Mouse (Mus musculus) hindbrain, embryonic 13.5 days (tissue): ENCODE measurements around the gene Ncor2. TPM values are rescaled to one million over a fixed set of nuclear protein-coding genes. Genes with fewer than 3 reads are reported as not detected.

Experiments used
- ATAC-seq: fragments of 200-750 bp; cut with Nextera tagmentation; 2 replicates; pipeline ENCODE4 v1.8.0; 2017; ENCODE audit warnings: moderate TSS enrichment; ENCODE audit not compliant: low FRiP score
- H3K27ac ChIP-seq: fragments of 300-500 bp; sonication (generic); 2 replicates; pipeline ENCODE4 v1.5.1; 2015; ENCODE audit warnings: inconsistent platforms, mild to moderate bottlenecking, moderate library complexity
- H3K27me3 ChIP-seq: fragments of 300-500 bp; sonication (generic); 2 replicates; pipeline ENCODE4 v1.6.1; 2015; ENCODE audit warnings: mild to moderate bottlenecking, inconsistent platforms
- H3K36me3 ChIP-seq: fragments of 300-500 bp; sonication (generic); 2 replicates; pipeline ENCODE4 v1.6.1; 2015; ENCODE audit warnings: mild to moderate bottlenecking, inconsistent platforms
- H3K4me1 ChIP-seq: fragments of 300-500 bp; sonication (generic); replicated peaks from 2 replicates; pipeline ENCODE4 v1.6.1; 2015; ENCODE audit warnings: inconsistent platforms
- H3K4me2 ChIP-seq: fragments of 300-500 bp; sonication (generic); 2 replicates; pipeline ENCODE4 v1.6.1; 2015; ENCODE audit warnings: inconsistent platforms, mild to moderate bottlenecking, moderate library complexity
- H3K4me3 ChIP-seq: fragments of 300-500 bp; sonication (generic); 2 replicates; pipeline ENCODE4 v1.5.1; 2015; ENCODE audit warnings: mild to moderate bottlenecking, inconsistent platforms
- H3K9ac ChIP-seq: fragments of 300-500 bp; sonication (generic); 2 replicates; pipeline ENCODE4 v1.6.1; 2015; ENCODE audit warnings: mild to moderate bottlenecking, inconsistent platforms
- H3K9me3 ChIP-seq: fragments of 300-500 bp; sonication (generic); 2 replicates; pipeline ENCODE4 v1.6.1; 2016; ENCODE audit warnings: inconsistent platforms
- WGBS: fragments of 180-500 bp; shearing (Covaris S2); methylation state at CpG from one replicate; pipeline ENCODE4 v1.1.7; 2015; 5-methylcytosine and 5-hydroxymethylcytosine counted together
- polyA plus RNA-seq: library from polyadenylated mRNA; unstranded; fragments of >200 nt; fragmentation: Nextera tagmentation; extraction: Ambion mirVana; gene quantifications from 2 replicates; pipeline ENCODE4 v1.2.1, GENCODE M21; 2015

Gene Ncor2
- polyA plus RNA-seq, 1 experiment from 2014 or later: 25.1 TPM

GRCm38 (mm10) chr5:125085097-125085617, 93.9 kb downstream of the Ncor2 start:
- ATAC-seq: no peak
- Histone ChIP-seq H3K9ac (no peak overlapping the region), H3K4me3 (no peak overlapping the region), H3K27me3 (no peaks in the 10 kb centered on the region), H3K4me1 (peaks cover 29% of the 10 kb centered on the region), H3K27ac (no peak overlapping the region), H3K9me3 (peaks cover 3% of the 10 kb centered on the region; the same call in 1 of the 2 replicates), H3K4me2 (no peak overlapping the region), H3K36me3 (peaks cover 97% of the 10 kb centered on the region)
- 54% methylated on average over 8 of the region's 8 CpGs for WGBS

- no peak overlapping the region for H3K4me3 ChIP-seq
- WGBS: 93% methylated on average over 6 of the region's 6 CpGs
- H3K9ac ChIP-seq: no peak overlapping the region
- H3K4me1 ChIP-seq: peaks cover 29% of the 10 kb centered on the region
- no peaks in the 10 kb centered on the region for H3K27me3 ChIP-seq
- no peaks in the 10 kb centered on the region for H3K9me3 ChIP-seq
- no peak overlapping the region for H3K4me2 ChIP-seq
- peaks cover 97% of the 10 kb centered on the region for H3K36me3 ChIP-seq
- ATAC-seq: no peak
- H3K27ac ChIP-seq: no peak overlapping the region
These were observed 95.3 kb downstream of the Ncor2 start for GRCm38 (mm10) chr5:125083674-125084073.

- Histone ChIP-seq H3K36me3 (peaks cover 90% of the 10 kb centered on the region), H3K9me3 (no peaks in the 10 kb centered on the region), H3K4me2 (no peak overlapping the region), H3K9ac (peak overlapping the region; percentile 51; the same call in 1 of the 2 replicates), H3K4me3 (no peak overlapping the region), H3K27ac (peak overlapping the region; percentile 86), H3K4me1 (peaks cover 29% of the 10 kb centered on the region), H3K27me3 (no peaks in the 10 kb centered on the region)
- 52% methylated on average over 21 of the region's 21 CpGs for WGBS
- ATAC-seq: peak; percentile 80
These were observed 97.5 kb downstream of the Ncor2 start for GRCm38 (mm10) chr5:125081318-125082101.

- Histone ChIP-seq H3K4me1 (peaks cover 28% of the 10 kb centered on the region), H3K36me3 (peaks cover 86% of the 10 kb centered on the region), H3K27ac (peak overlapping the region; percentile 86), H3K4me2 (no peak overlapping the region), H3K9ac (peak overlapping the region; percentile 51; the same call in 1 of the 2 replicates), H3K4me3 (no peak overlapping the region), H3K9me3 (no peaks in the 10 kb centered on the region), H3K27me3 (no peaks in the 10 kb centered on the region)
- no peak for ATAC-seq
- WGBS: 87% methylated on average over 10 of the region's 10 CpGs
These were observed 98.2 kb downstream of the Ncor2 start for GRCm38 (mm10) chr5:125080787-125081317.

- H3K36me3 ChIP-seq: peaks cover 84% of the 10 kb centered on the region
- no peak overlapping the region for H3K4me3 ChIP-seq
- WGBS: 85% methylated on average over 4 of the region's 4 CpGs
- peaks cover 24% of the 10 kb centered on the region for H3K4me1 ChIP-seq
- ATAC-seq: no peak
- no peak overlapping the region for H3K4me2 ChIP-seq
- H3K27me3 ChIP-seq: no peaks in the 10 kb centered on the region
- no peak overlapping the region for H3K9ac ChIP-seq
- H3K27ac ChIP-seq: peak overlapping the region; percentile 86
- H3K9me3 ChIP-seq: no peaks in the 10 kb centered on the region
These were observed 98.7 kb downstream of the Ncor2 start for GRCm38 (mm10) chr5:125080352-125080751.

- no peak for ATAC-seq
- H3K27me3 ChIP-seq: no peaks in the 10 kb centered on the region
- H3K9me3 ChIP-seq: no peaks in the 10 kb centered on the region
- peaks cover 81% of the 10 kb centered on the region for H3K36me3 ChIP-seq
- WGBS: 85% methylated on average over 5 of the region's 5 CpGs
- H3K4me3 ChIP-seq: no peak overlapping the region
- no peak overlapping the region for H3K4me2 ChIP-seq
- peaks cover 35% of the 10 kb centered on the region for H3K4me1 ChIP-seq
- no peak overlapping the region for H3K9ac ChIP-seq
- H3K27ac ChIP-seq: no peak overlapping the region
These were observed 100.8 kb downstream of the Ncor2 start for GRCm38 (mm10) chr5:125078220-125078619.

- H3K9ac ChIP-seq: no peak overlapping the region
These were observed 102.8 kb downstream of the Ncor2 start for GRCm38 (mm10) chr5:125076183-125076582.

GRCm38 (mm10) chr5:125074571-125075171, 104.3 kb downstream of the Ncor2 start:
- Histone ChIP-seq H3K9ac (no peak overlapping the region), H3K27me3 (no peaks in the 10 kb centered on the region), H3K36me3 (peaks cover 60% of the 10 kb centered on the region), H3K4me2 (no peak overlapping the region), H3K9me3 (no peaks in the 10 kb centered on the region), H3K4me1 (peaks cover 45% of the 10 kb centered on the region), H3K4me3 (no peak overlapping the region), H3K27ac (no peak overlapping the region)
- no peak for ATAC-seq
- 71% methylated on average over 10 of the region's 10 CpGs for WGBS

More at GRCm38 (mm10) chr5:125076183-125076582, 102.8 kb downstream of the Ncor2 start:
- Histone ChIP-seq H3K4me1 (peaks cover 37% of the 10 kb centered on the region), H3K4me2 (no peak overlapping the region), H3K4me3 (no peak overlapping the region), H3K27me3 (no peaks in the 10 kb centered on the region), H3K9me3 (no peaks in the 10 kb centered on the region), H3K36me3 (peaks cover 74% of the 10 kb centered on the region), H3K27ac (no peak overlapping the region)
- 83% methylated on average over 9 of the region's 9 CpGs for WGBS
- ATAC-seq: no peak

- no peak for ATAC-seq
- Histone ChIP-seq H3K9me3 (no peaks in the 10 kb centered on the region), H3K4me2 (no peak overlapping the region), H3K4me1 (peaks cover 53% of the 10 kb centered on the region), H3K27me3 (no peaks in the 10 kb centered on the region), H3K4me3 (no peak overlapping the region), H3K36me3 (peaks cover 53% of the 10 kb centered on the region), H3K27ac (peak overlapping the region; percentile 40; the same call in 1 of the 2 replicates), H3K9ac (no peak overlapping the region)
- WGBS: 91% methylated on average over 8 of the region's 8 CpGs
These were observed 105.1 kb downstream of the Ncor2 start for GRCm38 (mm10) chr5:125073896-125074295.

GRCm38 (mm10) chr5:125073335-125073734, 105.7 kb downstream of the Ncor2 start:
- ATAC-seq: no peak
- peaks cover 58% of the 10 kb centered on the region for H3K4me1 ChIP-seq
- no peak overlapping the region for H3K4me3 ChIP-seq
- H3K9ac ChIP-seq: no peak overlapping the region
- peak overlapping the region; percentile 40 for H3K27ac ChIP-seq
- 79% methylated on average over 4 of the region's 4 CpGs for WGBS
- H3K27me3 ChIP-seq: no peaks in the 10 kb centered on the region
- H3K4me2 ChIP-seq: no peak overlapping the region
- H3K36me3 ChIP-seq: peaks cover 49% of the 10 kb centered on the region
- H3K9me3 ChIP-seq: no peaks in the 10 kb centered on the region

- peaks cover 67% of the 10 kb centered on the region for H3K4me1 ChIP-seq
- no peak overlapping the region for H3K4me3 ChIP-seq
- H3K36me3 ChIP-seq: peaks cover 47% of the 10 kb centered on the region
- WGBS: 91% methylated on average over 7 of the region's 7 CpGs
- H3K27me3 ChIP-seq: no peaks in the 10 kb centered on the region
- no peak overlapping the region for H3K27ac ChIP-seq
- no peak overlapping the region for H3K4me2 ChIP-seq
- H3K9ac ChIP-seq: no peak overlapping the region
- H3K9me3 ChIP-seq: no peaks in the 10 kb centered on the region
- ATAC-seq: no peak
These were observed 106.6 kb downstream of the Ncor2 start for GRCm38 (mm10) chr5:125072425-125072824.

- 75% methylated on average over 4 of the region's 4 CpGs for WGBS
- peaks cover 70% of the 10 kb centered on the region for H3K4me1 ChIP-seq
These were observed 107.1 kb downstream of the Ncor2 start for GRCm38 (mm10) chr5:125071919-125072318.

More at GRCm38 (mm10) chr5:125071919-125072318, 107.1 kb downstream of the Ncor2 start:
- no peak overlapping the region for H3K4me2 ChIP-seq
- H3K36me3 ChIP-seq: peaks cover 46% of the 10 kb centered on the region
- H3K27me3 ChIP-seq: no peaks in the 10 kb centered on the region
- H3K9ac ChIP-seq: no peak overlapping the region
- H3K27ac ChIP-seq: no peak overlapping the region
- no peak overlapping the region for H3K4me3 ChIP-seq
- H3K9me3 ChIP-seq: no peaks in the 10 kb centered on the region
- no peak for ATAC-seq
